Mouse (Mus musculus) Patski (cell line): ENCODE results near the gene Nedd9. TPM values are rescaled to one million over a fixed set of nuclear protein-coding genes. Genes with fewer than 3 reads are reported as not detected.
A peak's percentile ranks its signal among the peaks of the same experiment; 100 is the strongest.

Source experiments
- ATAC-seq: fragments of 100-300 bp; one replicate; pipeline ENCODE4 v1.8.0; 2021
- CTCF ChIA-PET: fragments of 350-600 bp; sonication (Branson Sonifier 250); formaldehyde crosslinking; loops from one replicate; lab custom pipeline; 2022; ENCODE audit warnings: inconsistent platforms; lab: Charles Lee
- POLR2A ChIA-PET: fragments of 350-600 bp; sonication (Branson Sonifier 250); formaldehyde crosslinking; loops from one replicate; lab custom pipeline; 2022; ENCODE audit warnings: antibody characterized with exemption, inconsistent platforms; lab: Charles Lee
- DNase-seq: peaks from one replicate; pipeline ENCODE4 v3.0.0-alpha.2; 2011; ENCODE audit warnings: low read depth, low spot score
- H3K27me3 ChIP-seq: fragments of 371-371 bp; one replicate; pipeline ENCODE4 v1.5.1; 2021
- CTCF ChIP-seq: fragments of 100-300 bp; IDR thresholded peaks from one replicate; pipeline ENCODE4 v1.5.1; 2021
- in situ Hi-C: fragments of 300-500 bp; cut with MboI; formaldehyde crosslinking; loops from 3 replicates; pipeline ENCODE4 v1.11.1; 2018; ENCODE audit warnings: low pct_unique_long_range_greater_than_20kb, mixed read lengths
- polyA plus RNA-seq: library from polyadenylated mRNA; unstranded; gene quantifications from one replicate; pipeline ENCODE4 v1.2.3, GENCODE M21; 2021

Gene Nedd9
- polyA plus RNA-seq, 1 experiment from 2014 or later = 21.2 TPM

GRCm38 (mm10) chr13:41410191-41411074, 76.7 kb downstream of the Nedd9 start:
- no peak for ATAC-seq
- DNase-seq = no peak
- CTCF ChIA-PET = interaction anchor here (1.8 kb wide), 1 partner anchor 13 kb away, joined by 4 read pairs; no protein-coding TSS in a partner anchor
- in situ Hi-C loops = no loop called here
- POLR2A ChIA-PET = interaction anchor here (1.2 kb wide), 1 partner anchor 76 kb away, joined by 3 read pairs; no protein-coding TSS in a partner anchor
- TF ChIP-seq CTCF = no peak
- no peaks in the 10 kb centered on the region for H3K27me3 ChIP-seq

DNA sequence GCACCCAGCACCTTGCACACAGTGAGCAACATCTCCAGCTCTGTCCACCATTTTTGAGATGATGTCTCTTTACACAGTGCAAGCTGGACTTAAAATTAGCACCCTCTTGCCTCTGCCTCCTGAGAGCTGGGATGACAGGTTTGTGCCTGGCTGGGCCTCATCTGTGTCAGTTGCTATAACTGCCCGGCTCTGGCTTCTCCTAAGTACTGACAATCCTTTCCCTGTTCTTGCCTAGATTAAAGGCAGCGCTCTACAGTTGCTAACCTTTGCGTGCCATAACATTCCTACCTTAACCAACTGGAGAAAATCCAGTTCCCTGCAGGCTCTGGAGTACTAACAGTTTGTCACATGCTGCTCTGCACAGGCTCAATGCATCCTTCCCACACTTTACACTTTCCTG, 77.9 kb downstream of the Nedd9 start:
- CTCF ChIA-PET = no interaction called here
- in situ Hi-C loops = no loop called here
- ATAC-seq = no peak

DNA sequence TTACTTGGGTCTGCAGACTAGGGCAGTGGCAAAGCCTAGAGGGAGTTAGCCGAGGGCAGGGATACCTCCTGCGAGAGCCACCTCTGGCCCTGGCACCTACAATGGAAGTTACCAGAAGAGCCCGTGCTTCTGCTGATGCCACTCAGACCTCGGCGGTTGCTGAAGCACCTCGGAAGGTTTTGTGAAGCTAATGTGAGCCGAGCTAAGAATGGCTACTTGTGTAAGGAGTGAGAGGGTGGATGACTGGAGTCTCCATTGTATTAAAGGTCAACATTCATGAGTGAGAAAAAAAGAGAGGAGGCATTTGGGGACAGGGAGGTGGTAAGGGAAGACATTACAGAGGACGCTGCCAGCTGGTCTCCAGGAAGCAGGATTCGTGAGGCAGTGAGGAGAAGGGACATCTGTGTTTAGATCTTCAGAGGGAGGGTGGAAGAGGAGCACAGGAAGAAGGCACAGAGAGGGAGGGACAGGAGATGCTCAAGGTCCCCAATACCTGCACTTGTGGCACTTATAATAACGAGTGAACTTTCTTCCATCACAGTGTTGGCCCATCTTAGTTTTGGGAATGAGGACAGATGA, 78.7 kb downstream of the Nedd9 start:
- no peak for TF ChIP-seq CTCF
- ATAC-seq (no peak), DNase-seq (no peak)
- in situ Hi-C loops = no loop called here
- H3K27me3 ChIP-seq = no peaks in the 10 kb centered on the region
- CTCF ChIA-PET = no interaction called here
- POLR2A ChIA-PET = no interaction called here

More for the DNA sequence above, 77.9 kb downstream of the Nedd9 start:
- TF ChIP-seq CTCF = no peak
- H3K27me3 ChIP-seq = no peaks in the 10 kb centered on the region
- no peak for DNase-seq
- POLR2A ChIA-PET = no interaction called here

DNA sequence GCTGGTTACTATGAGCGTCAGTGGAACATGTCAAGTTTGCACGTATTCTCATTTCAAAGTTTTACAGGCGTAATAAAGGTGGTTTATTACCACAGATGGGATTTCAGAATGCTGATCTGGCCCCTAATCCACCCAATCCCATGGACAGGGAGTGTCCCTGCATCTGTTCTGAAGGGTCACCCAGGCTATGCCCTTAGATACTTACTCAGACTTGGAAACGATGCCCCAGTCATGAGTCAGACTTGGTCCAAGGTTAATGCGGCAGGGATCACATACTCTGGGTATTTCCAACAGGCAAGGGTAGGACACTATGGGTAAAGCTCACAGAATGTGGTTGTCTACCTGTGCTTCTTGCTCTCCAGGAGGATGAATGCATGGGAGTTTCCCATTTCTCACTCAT, 82.2 kb downstream of the Nedd9 start:
- in situ Hi-C loops = no loop called here
- CTCF ChIA-PET = interaction anchor here (1.5 kb wide), 1 partner anchor 38 kb away, joined by 4 read pairs; no protein-coding TSS in a partner anchor
- no peak for DNase-seq
- POLR2A ChIA-PET = no interaction called here
- TF ChIP-seq CTCF = no peak
- ATAC-seq = no peak
- no peaks in the 10 kb centered on the region for H3K27me3 ChIP-seq

DNA sequence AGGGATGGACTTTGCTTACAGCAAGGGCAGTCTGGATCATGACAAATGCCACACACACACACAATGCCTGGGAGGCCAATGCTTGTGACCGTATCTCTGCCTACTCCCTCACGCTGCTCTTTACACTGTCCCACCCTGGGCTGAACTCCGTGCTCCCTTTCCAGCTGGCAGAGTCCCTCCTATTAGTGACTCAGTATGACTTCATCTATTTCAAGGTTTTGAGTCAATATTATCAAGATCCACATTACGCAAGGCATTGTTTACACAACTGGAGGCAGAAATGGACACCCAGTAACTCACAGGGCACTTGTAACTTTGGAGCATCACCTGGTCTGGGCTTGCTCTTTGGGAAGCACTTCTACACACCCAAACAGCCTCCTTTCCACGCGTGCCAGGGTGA, 83.3 kb downstream of the Nedd9 start:
- CTCF ChIA-PET = no interaction called here
- DNase-seq = no peak
- ATAC-seq = no peak
- no peaks in the 10 kb centered on the region for H3K27me3 ChIP-seq
- POLR2A ChIA-PET = interaction anchor here (0.6 to 1.2 kb wide), 4 partner anchors 45 to 144 kb away, joined by 3 to 5 read pairs (median 3); no protein-coding TSS in a partner anchor
- TF ChIP-seq CTCF = no peak
- in situ Hi-C loops = loop anchor here (5.0 kb wide), 1 partner anchor 47 kb away; no protein-coding TSS in a partner anchor

GRCm38 (mm10) chr13:41402441-41403003, 84.6 kb downstream of the Nedd9 start:
- ChIA-PET CTCF (no interaction called here), POLR2A (interaction anchor here (0.6 to 1.2 kb wide), 4 partner anchors 25 to 150 kb away, joined by 4 to 8 read pairs (median 6); no protein-coding TSS in a partner anchor)
- DNase-seq = peak; percentile 82
- ATAC-seq = peak; percentile 73
- no peak for TF ChIP-seq CTCF
- in situ Hi-C loops = loop anchor here (5.0 kb wide), 1 partner anchor 45 kb away; no protein-coding TSS in a partner anchor
- H3K27me3 ChIP-seq = no peaks in the 10 kb centered on the region

- H3K27me3 ChIP-seq = no peaks in the 10 kb centered on the region
- no peak for DNase-seq
- no peak for TF ChIP-seq CTCF
- no peak for ATAC-seq
- POLR2A ChIA-PET = interaction anchor here (0.7 to 0.9 kb wide), 2 partner anchors 43 to 50 kb away, joined by 3 to 4 read pairs; no protein-coding TSS in a partner anchor
- in situ Hi-C loops = loop anchor here (5.0 kb wide), 1 partner anchor 44 kb away; no protein-coding TSS in a partner anchor
- CTCF ChIA-PET = interaction anchor here (0.6 to 1.1 kb wide), 3 partner anchors 16 to 47 kb away, joined by 3 to 4 read pairs (median 3); no protein-coding TSS in a partner anchor
Measured at GRCm38 (mm10) chr13:41401775-41402174, 85.4 kb downstream of the Nedd9 start.

GRCm38 (mm10) chr13:41400289-41400688, 86.9 kb downstream of the Nedd9 start:
- in situ Hi-C loops = loop anchor here (5.0 kb wide), 1 partner anchor 43 kb away; no protein-coding TSS in a partner anchor
- no peak for DNase-seq
- TF ChIP-seq CTCF = no peak
- POLR2A ChIA-PET = no interaction called here
- no peak for ATAC-seq
- H3K27me3 ChIP-seq = no peaks in the 10 kb centered on the region
- CTCF ChIA-PET = interaction anchor here (1.0 kb wide), 2 partner anchors 8 to 28 kb away, joined by 3 read pairs; no protein-coding TSS in a partner anchor

GRCm38 (mm10) chr13:41392191-41392590, 95.0 kb downstream of the Nedd9 start:
- TF ChIP-seq CTCF = no peak
- POLR2A ChIA-PET = no interaction called here

GRCm38 (mm10) chr13:41390698-41391097, 96.5 kb downstream of the Nedd9 start:
- POLR2A ChIA-PET = interaction anchor here (0.7 kb wide), 1 partner anchor 75 kb away, joined by 9 read pairs; no protein-coding TSS in a partner anchor
- no peaks in the 10 kb centered on the region for H3K27me3 ChIP-seq
- in situ Hi-C loops = no loop called here
- CTCF ChIA-PET = interaction anchor here (1.0 kb wide), 1 partner anchor 10 kb away, joined by 3 read pairs; no protein-coding TSS in a partner anchor
- ATAC-seq (no peak), DNase-seq (no peak)
- TF ChIP-seq CTCF = no peak

More at GRCm38 (mm10) chr13:41392191-41392590, 95.0 kb downstream of the Nedd9 start:
- ATAC-seq (no peak), DNase-seq (no peak)
- in situ Hi-C loops = no loop called here
- no peaks in the 10 kb centered on the region for H3K27me3 ChIP-seq
- CTCF ChIA-PET = interaction anchor here (0.9 to 1.6 kb wide), 3 partner anchors 9 to 109 kb away, joined by 3 to 6 read pairs (median 3); no protein-coding TSS in a partner anchor
